Mouse (Mus musculus): ENCODE data around the gene Arxes1. TPM values are rescaled to one million over a fixed set of nuclear protein-coding genes. Genes with fewer than 3 reads are reported as not detected.
A peak's percentile ranks its signal among the peaks of the same experiment; 100 is the strongest.
"Not testable (repeated sequence)": the region's sequence is repeated elsewhere in the genome, so short reads cannot be mapped to it uniquely, and the experiment has no call there.

Gene Arxes1
- 137 and 163 TPM in 2 replicates for polyA plus RNA-seq (2015; fragmentation: Nextera tagmentation; extraction: Ambion mirVana)

DNA sequence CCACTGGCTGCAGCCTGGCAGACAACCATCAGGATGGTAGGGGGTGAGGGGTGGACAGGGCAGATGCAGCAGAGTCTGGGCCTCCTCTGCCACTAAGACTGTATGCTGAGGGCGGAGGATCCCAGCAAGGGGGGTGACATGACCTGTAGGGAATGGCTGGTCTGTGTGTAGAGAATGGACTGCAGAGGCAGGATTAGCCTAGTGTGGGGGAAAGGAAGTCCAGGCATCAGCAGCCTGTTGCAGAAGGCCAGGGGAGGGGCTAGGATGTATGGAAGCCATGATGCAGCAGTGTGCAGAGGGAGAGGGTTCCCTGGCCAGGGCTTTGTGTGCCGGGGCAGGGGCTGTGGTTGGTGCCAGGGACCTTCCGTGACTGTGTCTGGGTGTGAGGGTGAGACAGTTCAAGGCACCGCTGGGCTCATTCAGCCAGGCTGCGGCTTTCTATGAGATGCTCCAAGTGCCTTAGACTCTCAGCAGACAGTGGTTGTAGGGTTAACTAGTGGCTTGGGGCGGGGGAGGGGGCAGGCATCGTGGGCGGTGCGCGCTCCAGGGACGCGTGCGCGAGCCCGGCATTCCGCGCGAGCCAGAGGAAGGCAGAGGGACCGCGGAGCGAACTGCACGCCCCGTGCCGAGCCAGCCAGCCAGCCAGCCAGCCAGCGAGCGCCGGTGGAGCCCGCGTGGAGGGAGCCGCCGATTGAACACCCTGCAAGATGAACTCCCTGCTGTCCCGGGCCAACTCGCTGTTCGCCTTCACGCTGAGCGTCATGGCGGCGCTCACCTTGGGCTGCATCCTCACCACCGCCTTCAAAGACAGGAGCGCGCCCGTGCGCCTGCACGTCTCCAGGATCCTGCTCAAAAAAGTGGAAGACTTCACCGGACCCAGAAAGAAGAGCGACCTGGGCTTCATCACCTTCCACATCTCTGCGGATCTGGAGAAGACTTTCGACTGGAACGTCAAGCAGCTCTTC, at the start of gene Arxes1:
TSS of gene Arxes1 (plus strand) at position 569 of the 965 bp plus-strand sequence.
- H3K9me3 ChIP-seq (replicated peaks); H3K27me3 ChIP-seq (replicated peaks); H3K4me1 ChIP-seq; H3K9ac ChIP-seq (replicated peaks); H3K36me3 ChIP-seq: not testable (repeated sequence)
- Histone ChIP-seq H3K4me2 (peak within 1 kb of the TSS; percentile 53), H3K4me3 (replicated peaks) (peak within 1 kb of the TSS; percentile 36), H3K27ac (replicated peaks) (0 out of 2 replicates have a peak within 1 kb of the TSS, but pooled peaks have one; percentile 23)
- peak; percentile 96 for ATAC-seq (ENCODE audit: low FRiP score)
- 10% methylated on average over 7 of the region's 49 CpGs for WGBS

GRCm38 (mm10) chrX:135984539-135985260, 48.5 kb upstream of the Arxes1 start:
- Histone ChIP-seq H3K27ac (replicated peaks) (peak overlapping the region; percentile 45; the same call in 1 of the 2 replicates), H3K36me3 (no peaks in the 10 kb centered on the region), H3K27me3 (replicated peaks) (no peaks in the 10 kb centered on the region), H3K9ac (replicated peaks) (no peak overlapping the region), H3K4me3 (replicated peaks) (no peak overlapping the region), H3K9me3 (replicated peaks) (no peaks in the 10 kb centered on the region), H3K4me1 (no peaks in the 10 kb centered on the region), H3K4me2 (no peak overlapping the region)
- no peak for ATAC-seq (ENCODE audit: low FRiP score)
- WGBS: 54% methylated on average over 6 of the region's 6 CpGs

DNA sequence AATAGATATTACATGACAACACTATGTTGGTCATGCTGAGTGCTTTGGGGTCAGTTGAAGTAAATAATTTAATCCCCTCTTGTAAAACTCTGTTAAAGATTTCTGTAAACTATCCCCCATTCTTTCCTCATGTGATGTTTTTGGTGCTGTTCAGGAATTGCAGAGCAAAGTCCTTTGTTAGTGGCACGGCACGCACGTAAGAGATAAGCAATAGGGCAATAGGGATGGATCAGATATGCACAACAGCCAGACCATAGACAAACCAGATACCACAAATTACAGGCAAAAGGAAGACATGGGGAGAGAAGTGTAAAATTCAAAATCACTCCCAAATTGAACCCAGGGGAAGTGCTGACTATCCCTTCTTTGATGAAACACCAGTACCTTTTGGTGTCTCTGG, 46.9 kb upstream of the Arxes1 start:
- H3K4me1 ChIP-seq: no peaks in the 10 kb centered on the region
- H3K9me3 ChIP-seq (replicated peaks): no peaks in the 10 kb centered on the region
- H3K9ac ChIP-seq (replicated peaks): no peak overlapping the region
- no peak overlapping the region for H3K4me2 ChIP-seq
- no peaks in the 10 kb centered on the region for H3K36me3 ChIP-seq
- no peak overlapping the region for H3K27ac ChIP-seq (replicated peaks)
- H3K27me3 ChIP-seq (replicated peaks): no peaks in the 10 kb centered on the region
- WGBS: 95% methylated on average over 3 of the region's 3 CpGs
- no peak for ATAC-seq (ENCODE audit: low FRiP score)
- no peak overlapping the region for H3K4me3 ChIP-seq (replicated peaks)

- Histone ChIP-seq H3K4me2 (no peak overlapping the region), H3K27ac (replicated peaks) (no peak overlapping the region), H3K4me1 (no peaks in the 10 kb centered on the region), H3K36me3 (no peaks in the 10 kb centered on the region), H3K4me3 (replicated peaks) (no peak overlapping the region), H3K9ac (replicated peaks) (no peak overlapping the region), H3K27me3 (replicated peaks) (no peaks in the 10 kb centered on the region), H3K9me3 (replicated peaks) (no peaks in the 10 kb centered on the region)
- 85% methylated on average over 2 of the region's 2 CpGs for WGBS
- no peak for ATAC-seq (ENCODE audit: low FRiP score)
Observed at GRCm38 (mm10) chrX:135990661-135991060, 42.5 kb upstream of the Arxes1 start.

DNA sequence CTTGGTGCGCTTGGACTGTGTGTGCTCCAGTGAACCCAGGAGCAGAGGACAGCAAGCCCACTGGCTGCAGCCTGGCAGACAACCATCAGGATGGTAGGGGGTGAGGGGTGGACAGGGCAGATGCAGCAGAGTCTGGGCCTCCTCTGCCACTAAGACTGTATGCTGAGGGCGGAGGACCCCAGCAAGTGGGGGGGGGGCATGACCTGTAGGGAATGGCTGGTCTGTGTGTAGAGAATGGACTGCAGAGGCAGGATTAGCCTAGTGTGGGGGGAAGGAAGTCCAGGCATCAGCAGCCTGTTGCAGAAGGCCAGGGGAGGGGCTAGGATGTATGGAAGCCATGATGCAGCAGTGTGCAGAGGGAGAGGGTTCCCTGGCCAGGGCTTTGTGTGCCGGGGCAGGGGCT, 40.0 kb upstream of the Arxes1 start:
- not testable (repeated sequence) for H3K9me3 ChIP-seq (replicated peaks); H3K4me1 ChIP-seq; H3K27me3 ChIP-seq (replicated peaks); H3K4me3 ChIP-seq (replicated peaks); H3K36me3 ChIP-seq; H3K9ac ChIP-seq (replicated peaks)
- ATAC-seq (ENCODE audit: low FRiP score): peak; percentile 92
- H3K4me2 ChIP-seq: peak overlapping the region; percentile 25
- 0 out of 2 replicates have a peak overlapping the region, but pooled peaks have one; percentile 9 for H3K27ac ChIP-seq (replicated peaks)
- WGBS: 35% methylated on average over 2 of the region's 3 CpGs

GRCm38 (mm10) chrX:135993664-135994119, 39.5 kb upstream of the Arxes1 start, which contains the start of gene Arxes2:
Gene Arxes2, plus strand, starts transcription at chrX:135993824.
- not testable (repeated sequence) for H3K36me3 ChIP-seq; H3K9ac ChIP-seq (replicated peaks); H3K9me3 ChIP-seq (replicated peaks); H3K27me3 ChIP-seq (replicated peaks); H3K4me1 ChIP-seq
- Histone ChIP-seq H3K27ac (replicated peaks) (0 out of 2 replicates have a peak within 1 kb of the TSS, but pooled peaks have one; percentile 9), H3K4me2 (peak within 1 kb of the TSS; percentile 46), H3K4me3 (replicated peaks) (peak within 1 kb of the TSS; percentile 38)
- peak; percentile 96 for ATAC-seq (ENCODE audit: low FRiP score)
- 20% methylated on average over 11 of the region's 39 CpGs for WGBS

GRCm38 (mm10) chrX:136007199-136007843, 25.8 kb upstream of the Arxes1 start:
- Histone ChIP-seq H3K9me3 (replicated peaks) (no peaks in the 10 kb centered on the region), H3K36me3 (no peaks in the 10 kb centered on the region), H3K27ac (replicated peaks) (no peak overlapping the region), H3K4me2 (no peak overlapping the region), H3K9ac (replicated peaks) (no peak overlapping the region), H3K27me3 (replicated peaks) (no peaks in the 10 kb centered on the region), H3K4me3 (replicated peaks) (no peak overlapping the region), H3K4me1 (no peaks in the 10 kb centered on the region)
- WGBS: 27% methylated on average over 3 of the region's 5 CpGs
- ATAC-seq (ENCODE audit: low FRiP score): no peak

DNA sequence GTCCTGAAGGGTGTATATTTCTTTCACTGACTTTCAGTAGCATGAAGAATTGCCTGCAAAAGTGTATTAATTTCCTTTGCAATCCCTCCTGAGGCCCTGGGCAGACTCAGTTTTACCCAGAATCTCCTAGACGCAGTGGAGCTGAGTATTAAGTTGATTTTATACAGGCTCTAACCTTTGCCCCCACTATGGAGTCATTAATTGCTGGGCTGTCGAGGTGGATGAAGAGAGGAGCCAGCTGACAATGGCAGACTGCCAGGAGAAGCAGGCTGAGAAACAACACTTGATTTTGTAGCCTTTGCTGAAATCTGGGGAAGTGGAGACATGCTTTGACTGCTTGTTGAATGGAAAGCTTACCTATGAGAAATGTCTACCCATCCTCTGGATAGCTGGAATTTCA, 18.8 kb upstream of the Arxes1 start:
- H3K27me3 ChIP-seq (replicated peaks): no peaks in the 10 kb centered on the region
- no peaks in the 10 kb centered on the region for H3K4me1 ChIP-seq
- no peak overlapping the region for H3K4me2 ChIP-seq
- no peak overlapping the region for H3K27ac ChIP-seq (replicated peaks)
- no peaks in the 10 kb centered on the region for H3K36me3 ChIP-seq
- no peak overlapping the region for H3K9ac ChIP-seq (replicated peaks)
- no peaks in the 10 kb centered on the region for H3K9me3 ChIP-seq (replicated peaks)
- 22% methylated on average over 2 of the region's 2 CpGs for WGBS
- no peak overlapping the region for H3K4me3 ChIP-seq (replicated peaks)
- no peak for ATAC-seq (ENCODE audit: low FRiP score)

DNA sequence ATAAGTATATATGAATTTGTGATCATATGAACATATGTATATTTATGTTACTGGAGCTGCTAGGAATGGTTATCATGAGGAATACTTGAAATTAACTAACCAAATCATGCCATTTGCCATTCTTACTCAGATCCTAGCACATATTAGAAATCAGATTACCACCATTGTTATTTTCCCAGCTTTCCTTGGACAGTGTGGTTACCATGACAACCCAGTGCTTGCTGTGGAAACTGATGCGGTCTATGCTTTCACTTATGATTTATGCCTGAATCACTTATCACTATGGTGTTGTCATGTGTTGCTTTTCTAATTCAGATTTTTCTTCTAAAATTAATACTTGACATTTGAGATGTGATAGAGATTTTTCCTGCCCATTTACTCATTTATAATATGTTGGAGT, 2.8 kb upstream of the Arxes1 start:
- no peak for ATAC-seq (ENCODE audit: low FRiP score)
- H3K9me3 ChIP-seq (replicated peaks): no peaks in the 10 kb centered on the region
- no peak overlapping the region for H3K9ac ChIP-seq (replicated peaks)
- H3K4me1 ChIP-seq: no peaks in the 10 kb centered on the region
- H3K27ac ChIP-seq (replicated peaks): no peak overlapping the region
- no peaks in the 10 kb centered on the region for H3K27me3 ChIP-seq (replicated peaks)
- 47% methylated on average over 1 of the region's 1 CpGs for WGBS
- no peak overlapping the region for H3K4me2 ChIP-seq
- no peaks in the 10 kb centered on the region for H3K36me3 ChIP-seq
- H3K4me3 ChIP-seq (replicated peaks): no peak overlapping the region

- Histone ChIP-seq H3K4me3 (replicated peaks) (no peak overlapping the region), H3K27ac (replicated peaks) (no peak overlapping the region), H3K4me2 (no peak overlapping the region), H3K36me3 (no peaks in the 10 kb centered on the region), H3K4me1 (no peaks in the 10 kb centered on the region), H3K9ac (replicated peaks) (no peak overlapping the region), H3K9me3 (replicated peaks) (no peaks in the 10 kb centered on the region), H3K27me3 (replicated peaks) (no peaks in the 10 kb centered on the region; the same call in 1 of the 2 replicates)
- 96% methylated on average over 1 of the region's 1 CpGs for WGBS
- ATAC-seq (ENCODE audit: low FRiP score): no peak
Observed at GRCm38 (mm10) chrX:136043726-136044125, 10.6 kb downstream of the Arxes1 start.

GRCm38 (mm10) chrX:136047528-136047927, 14.4 kb downstream of the Arxes1 start:
- Histone ChIP-seq H3K9me3 (replicated peaks) (no peaks in the 10 kb centered on the region), H3K9ac (replicated peaks) (no peak overlapping the region), H3K4me2 (no peak overlapping the region), H3K4me3 (replicated peaks) (no peak overlapping the region), H3K27me3 (replicated peaks) (peaks cover 2% of the 10 kb centered on the region; the same call in 1 of the 2 replicates), H3K36me3 (no peaks in the 10 kb centered on the region), H3K4me1 (no peaks in the 10 kb centered on the region), H3K27ac (replicated peaks) (no peak overlapping the region)
- WGBS: 23% methylated on average over 5 of the region's 5 CpGs
- ATAC-seq (ENCODE audit: low FRiP score): no peak

Measured in neural tube, embryonic 15.5 days (tissue).